Mouse (Mus musculus): Measurements from ENCODE around the gene Cldn14. TPM values are rescaled to one million over a fixed set of nuclear protein-coding genes. Genes with fewer than 3 reads are reported as not detected.
A peak's percentile ranks its signal among the peaks of the same experiment; 100 is the strongest.
"Not testable (repeated sequence)": the region's sequence is repeated elsewhere in the genome, so short reads cannot be mapped to it uniquely, and the experiment has no call there.

Gene Cldn14
- total RNA-seq, 1 experiment from 2014 or later, result not detected

DNA sequence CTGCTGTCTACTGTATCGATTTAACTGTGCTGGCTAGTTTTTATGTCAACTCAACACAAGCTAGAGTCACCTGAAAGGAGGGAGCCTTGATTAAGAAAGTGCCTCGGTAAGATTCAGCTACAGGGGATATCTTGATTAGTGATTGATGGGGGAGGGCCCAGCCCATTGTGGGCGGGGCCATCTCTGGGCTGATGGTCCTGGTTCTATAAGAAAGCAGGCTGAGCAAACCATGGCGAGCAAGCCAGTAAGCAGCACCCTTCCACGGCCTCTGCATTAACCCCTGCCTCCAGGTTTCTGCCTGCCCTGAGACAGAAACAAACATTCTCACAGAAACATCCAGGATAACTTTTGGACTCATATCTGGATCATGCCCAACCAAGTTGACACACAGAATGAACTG, 1.5 kb upstream of the Cldn14 start:
- ATAC-seq (replicated peaks; ENCODE audit: low read depth, poor library complexity, severe bottlenecking), result no peak

DNA sequence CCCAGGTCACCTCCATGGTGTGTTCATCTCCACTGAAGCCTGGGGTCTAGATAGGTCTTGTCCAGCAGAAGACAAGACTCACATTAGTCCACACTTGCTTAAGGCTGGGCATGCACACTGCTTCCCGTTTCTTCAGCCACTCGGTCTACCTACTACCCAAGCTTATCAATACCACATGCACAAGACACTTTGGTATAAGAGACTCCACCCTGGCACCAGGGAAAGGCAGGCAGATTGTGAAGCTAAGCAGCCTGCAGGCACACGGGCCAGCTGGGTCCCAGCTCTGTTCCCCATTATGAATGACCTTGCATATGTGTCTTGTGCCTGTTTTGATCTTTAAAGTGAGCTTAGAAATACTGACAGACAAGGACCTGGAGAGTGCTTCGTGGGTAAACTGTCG, 719 bp upstream of the Cldn14 start:
- peak; percentile 53 for ATAC-seq (replicated peaks; ENCODE audit: low read depth, poor library complexity, severe bottlenecking)

DNA sequence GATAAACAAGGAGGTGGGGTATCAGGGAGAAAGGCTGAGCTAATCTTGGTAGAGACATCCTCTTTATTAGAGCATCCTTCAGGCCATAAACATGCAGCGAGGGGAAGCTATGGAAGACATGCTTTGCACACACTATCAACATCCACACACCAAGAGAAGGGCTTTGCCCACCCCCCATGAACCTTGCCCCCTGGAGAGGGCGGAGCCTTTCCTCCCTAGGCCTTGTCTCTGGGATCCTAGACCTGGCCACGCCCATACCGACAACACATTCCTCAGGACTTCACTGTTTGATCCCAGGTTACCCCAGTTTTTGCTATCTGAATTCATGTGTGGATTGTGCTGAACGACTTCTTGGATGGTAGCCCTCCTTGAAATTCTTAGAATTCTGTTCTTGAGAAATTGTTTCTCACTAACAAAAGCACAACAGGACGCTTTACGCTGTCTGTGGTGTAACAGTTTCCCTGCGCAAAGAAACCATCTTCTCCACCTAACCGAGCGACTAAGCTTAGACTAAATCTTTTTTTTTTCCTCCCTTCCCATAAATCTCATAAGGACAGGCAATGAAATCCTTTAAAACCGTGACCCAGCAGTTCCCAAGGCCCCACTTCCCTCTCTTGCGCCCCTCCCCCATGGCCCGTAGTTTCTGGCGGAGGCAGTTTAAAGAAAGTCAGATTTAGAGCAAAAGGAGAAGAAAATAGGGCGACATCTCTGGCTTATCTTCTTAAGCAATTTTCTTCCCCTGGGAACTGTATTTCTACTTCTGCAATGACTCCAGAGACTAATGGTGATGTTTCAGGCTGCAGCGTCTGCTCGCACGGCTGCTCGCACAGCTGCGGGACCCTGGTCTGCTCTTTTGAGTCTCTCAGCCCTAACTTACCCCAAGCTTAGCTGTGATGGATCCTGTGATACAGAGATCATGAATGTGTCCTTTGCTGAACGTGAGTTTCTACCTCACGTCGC, 1.7 kb downstream of the Cldn14 start:
- ATAC-seq (replicated peaks; ENCODE audit: low read depth, poor library complexity, severe bottlenecking), result no peak

DNA sequence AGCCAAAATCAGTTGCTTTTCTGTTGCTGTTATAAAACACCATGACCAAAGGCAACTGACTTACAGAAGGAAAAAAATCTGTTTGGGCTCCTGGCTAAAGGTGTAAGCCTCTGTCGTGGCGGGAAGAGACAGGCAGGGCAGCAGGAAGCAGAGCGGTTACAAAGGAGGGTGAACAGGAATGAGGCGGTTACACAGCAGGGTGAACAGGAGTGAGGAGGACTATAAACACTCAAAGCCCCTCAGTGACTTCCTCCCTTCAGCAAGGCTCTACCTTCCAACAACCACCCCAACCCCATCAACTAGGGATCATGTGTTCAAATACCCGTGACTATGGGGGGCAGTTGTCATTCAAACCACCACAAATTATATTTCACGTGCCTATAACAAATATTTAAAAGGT, 5.2 kb downstream of the Cldn14 start:
- no peak for ATAC-seq (replicated peaks; ENCODE audit: low read depth, poor library complexity, severe bottlenecking)

DNA sequence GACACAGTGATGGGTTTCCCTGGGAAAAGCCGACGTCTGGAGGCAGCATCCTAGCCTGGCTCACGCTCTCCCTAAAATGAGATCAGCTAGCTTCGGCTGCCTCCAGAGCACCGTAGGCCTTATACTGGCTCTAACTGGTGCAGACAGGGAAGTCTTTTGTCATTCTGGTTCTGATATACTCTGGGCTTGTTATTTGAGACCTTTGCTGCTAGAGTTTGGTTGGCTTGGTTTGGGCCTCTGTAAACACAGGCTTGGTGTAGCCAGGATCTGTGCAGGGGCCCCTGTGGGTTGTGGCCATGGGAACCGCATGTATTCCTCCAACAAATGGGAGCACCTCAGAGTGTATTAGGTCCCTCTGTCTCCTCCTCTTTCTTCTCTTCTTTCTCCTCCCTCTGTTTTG, 7.3 kb downstream of the Cldn14 start:
- no peak for ATAC-seq (replicated peaks; ENCODE audit: low read depth, poor library complexity, severe bottlenecking)

DNA sequence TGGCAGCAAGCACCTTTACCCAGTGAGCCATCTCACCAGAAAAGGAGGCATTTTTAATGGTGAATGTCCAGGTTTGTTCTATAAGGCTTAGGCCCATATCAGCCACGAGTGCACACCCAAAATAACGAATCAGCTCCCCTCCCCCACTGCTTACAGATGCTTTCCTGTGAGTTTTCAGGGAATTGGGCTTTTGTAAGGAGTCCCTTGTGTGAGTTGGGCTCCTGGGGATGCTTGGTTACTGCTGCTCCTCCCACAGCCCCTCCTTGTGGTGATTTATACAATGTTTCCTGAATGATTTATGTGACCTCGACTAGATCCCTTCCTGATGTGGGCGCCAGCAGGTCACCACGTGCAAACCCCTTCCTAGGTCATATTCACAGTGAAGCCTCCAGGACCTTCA, 9.7 kb downstream of the Cldn14 start:
- 0 out of 2 replicates have a peak, but pooled peaks have one; percentile 29 for ATAC-seq (replicated peaks; ENCODE audit: low read depth, poor library complexity, severe bottlenecking)

DNA sequence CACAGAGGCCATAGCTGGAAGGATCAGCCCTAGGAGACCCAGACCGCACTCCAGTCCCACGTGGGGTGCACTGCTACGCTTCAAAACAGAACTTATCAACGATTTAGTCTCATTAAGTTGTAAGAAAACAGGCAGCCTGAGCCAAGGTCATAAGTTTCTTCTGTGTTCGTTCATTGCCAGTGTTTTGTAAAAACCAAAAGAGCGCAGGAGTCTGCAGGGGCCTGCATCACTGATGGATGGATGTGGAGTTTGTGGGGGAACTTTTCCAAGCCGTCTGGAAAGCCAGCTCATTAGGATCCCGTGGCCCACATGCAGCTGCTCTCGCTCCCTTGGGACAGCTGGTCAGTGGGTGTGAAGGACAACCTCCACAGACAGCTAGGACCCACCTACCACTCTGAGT, 25.1 kb downstream of the Cldn14 start:
- no peak for ATAC-seq (replicated peaks; ENCODE audit: low read depth, poor library complexity, severe bottlenecking)

DNA sequence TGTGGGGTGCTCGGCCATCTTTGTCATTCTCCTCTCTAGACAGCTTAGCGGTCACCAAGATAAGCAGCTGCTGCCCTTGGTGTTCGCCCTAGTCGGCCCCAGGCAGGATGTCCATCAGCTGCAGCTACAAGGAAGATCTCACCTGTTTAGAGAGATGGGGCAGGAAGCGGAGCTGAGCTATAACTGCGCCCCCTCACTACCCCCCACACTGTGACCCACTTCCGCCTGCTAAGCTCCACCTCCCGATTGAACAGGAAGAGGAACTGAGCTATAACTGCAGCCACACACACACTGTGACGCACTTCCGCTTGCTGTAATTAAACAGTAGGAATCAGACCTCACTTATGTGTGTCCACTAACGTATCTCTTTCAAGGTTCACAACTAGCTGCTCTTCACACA, 26.3 kb downstream of the Cldn14 start:
- peak; percentile 55 for ATAC-seq (replicated peaks; ENCODE audit: low read depth, poor library complexity, severe bottlenecking)

DNA sequence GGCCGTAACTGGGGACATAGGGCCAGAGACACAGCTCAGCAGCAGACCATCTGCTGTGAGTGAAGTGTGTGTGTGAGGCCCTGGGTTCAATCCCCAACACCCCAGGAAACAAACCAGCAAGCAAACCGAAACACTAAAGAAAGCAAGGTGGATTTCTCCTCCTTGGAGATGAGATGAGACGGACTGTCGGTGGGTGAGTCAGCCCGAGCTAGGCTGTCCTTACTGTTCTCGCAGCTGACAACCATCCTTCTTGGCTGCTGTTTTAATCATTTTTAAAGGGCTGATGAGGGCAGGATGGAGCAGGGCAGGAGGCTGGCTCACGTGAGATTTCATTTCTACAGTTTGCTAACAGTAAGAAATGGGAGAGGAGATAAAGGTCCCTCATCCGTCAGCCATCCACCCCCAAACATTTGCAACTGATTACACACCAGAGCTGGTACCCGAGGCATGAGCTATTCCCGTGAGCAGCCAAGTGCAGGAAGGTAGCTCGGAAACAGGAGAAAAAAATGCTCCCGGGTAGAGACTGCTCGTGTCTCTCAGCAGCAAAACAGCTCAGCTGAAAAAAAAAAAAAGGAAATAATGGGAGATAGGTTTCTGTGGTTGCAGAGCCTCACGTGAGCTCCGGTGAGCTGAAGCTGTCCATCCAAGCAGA, 27.3 kb downstream of the Cldn14 start:
- ATAC-seq (replicated peaks; ENCODE audit: low read depth, poor library complexity, severe bottlenecking), result peak; percentile 22; the same call in 1 of the 2 replicates

DNA sequence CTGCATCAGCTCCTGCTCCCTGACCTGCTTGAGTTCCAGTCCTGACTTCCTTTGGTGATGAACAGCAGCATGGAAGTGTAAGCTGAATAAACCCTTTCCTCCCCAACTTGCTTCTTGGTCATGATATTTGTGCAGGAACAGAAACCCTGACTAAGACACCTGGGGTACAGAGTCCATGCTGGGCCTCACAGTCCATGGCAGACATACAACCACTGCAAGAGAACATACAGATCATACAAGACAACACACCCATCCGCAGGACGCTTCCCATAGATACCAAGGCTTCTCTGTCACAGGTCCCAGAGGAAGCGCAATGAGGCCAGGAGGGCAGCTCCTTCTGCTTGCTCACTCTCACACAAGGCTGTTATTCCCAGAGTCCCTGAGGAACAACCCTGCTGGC, 28.3 kb downstream of the Cldn14 start:
- not testable (repeated sequence) for ATAC-seq (replicated peaks; ENCODE audit: low read depth, poor library complexity, severe bottlenecking)

DNA sequence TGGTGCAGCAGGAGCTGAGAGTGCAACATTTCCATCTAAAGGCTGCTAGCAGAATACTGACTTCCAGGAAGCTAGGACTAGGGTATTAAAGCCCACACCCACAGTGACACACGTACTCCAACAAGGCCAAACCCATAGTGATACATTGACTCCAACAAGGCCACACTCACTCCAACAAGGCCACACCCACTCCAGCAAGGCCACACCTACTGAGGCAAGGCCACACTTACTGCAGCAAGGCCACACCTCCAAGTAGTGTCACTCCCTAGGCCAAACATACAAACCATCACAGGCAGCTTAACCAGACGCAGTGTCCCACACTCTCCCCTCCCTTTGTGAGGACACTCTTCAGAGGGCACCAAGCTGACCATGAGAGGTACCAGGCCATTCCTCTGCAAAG, 29.3 kb downstream of the Cldn14 start:
- ATAC-seq (replicated peaks; ENCODE audit: low read depth, poor library complexity, severe bottlenecking), result no peak

DNA sequence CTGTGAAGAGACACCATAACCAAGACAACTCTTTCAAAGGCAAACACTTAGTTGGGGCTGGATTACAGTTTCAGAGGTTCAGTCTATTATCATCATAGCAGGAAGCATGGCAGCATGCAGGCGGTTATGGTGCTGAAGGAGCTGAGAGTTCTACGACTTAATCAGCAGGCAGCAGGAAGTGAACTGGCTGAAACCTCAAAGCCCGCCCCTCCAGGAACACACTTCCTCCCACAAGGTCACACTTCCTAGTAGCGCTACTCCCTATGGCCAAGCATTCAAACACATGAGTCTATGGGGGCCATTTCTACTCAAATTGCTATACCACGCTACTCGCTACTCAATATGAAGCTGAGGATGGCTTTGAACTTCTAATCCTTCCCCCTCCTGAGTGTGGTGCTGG, 31.1 kb downstream of the Cldn14 start:
- no peak for ATAC-seq (replicated peaks; ENCODE audit: low read depth, poor library complexity, severe bottlenecking)

DNA sequence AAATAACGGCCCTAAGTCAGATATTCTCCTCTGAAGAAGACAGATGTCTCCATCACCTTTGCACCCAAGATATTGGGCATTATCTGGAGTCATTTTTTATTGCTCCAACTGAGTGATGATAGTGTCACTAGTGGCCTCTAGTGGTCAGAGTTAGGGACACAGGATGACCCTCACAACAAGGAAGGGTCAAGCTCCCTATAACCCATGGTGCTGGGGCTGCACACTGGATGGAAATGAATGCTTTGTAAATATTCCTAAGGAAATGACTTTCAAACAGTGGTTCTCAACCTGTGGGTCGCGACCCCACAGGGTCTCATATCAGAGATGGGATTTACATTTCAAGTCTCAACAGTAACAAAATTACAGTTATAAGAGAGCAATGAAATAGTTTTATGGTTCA, 31.7 kb downstream of the Cldn14 start:
- ATAC-seq (replicated peaks; ENCODE audit: low read depth, poor library complexity, severe bottlenecking), result no peak

DNA sequence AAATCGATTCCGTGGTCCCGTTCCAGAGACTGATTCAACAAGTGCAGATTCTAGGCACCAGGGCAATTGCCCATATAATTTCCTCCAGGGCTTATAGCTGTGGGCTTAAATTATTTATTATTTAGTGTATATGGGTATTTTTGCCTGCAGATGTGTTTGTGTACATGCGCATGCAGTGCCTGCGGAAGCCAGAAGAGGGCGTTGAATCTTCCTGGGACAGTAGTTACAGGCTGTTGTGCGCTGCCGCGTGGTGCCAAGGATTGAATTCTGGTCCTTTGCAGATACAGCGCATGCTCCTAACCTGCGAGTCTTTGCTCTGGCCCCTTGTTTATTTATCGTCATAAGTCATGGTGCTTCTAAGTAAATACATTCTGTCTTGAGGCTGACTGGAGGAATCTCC, 33.2 kb downstream of the Cldn14 start:
- no peak for ATAC-seq (replicated peaks; ENCODE audit: low read depth, poor library complexity, severe bottlenecking)

DNA sequence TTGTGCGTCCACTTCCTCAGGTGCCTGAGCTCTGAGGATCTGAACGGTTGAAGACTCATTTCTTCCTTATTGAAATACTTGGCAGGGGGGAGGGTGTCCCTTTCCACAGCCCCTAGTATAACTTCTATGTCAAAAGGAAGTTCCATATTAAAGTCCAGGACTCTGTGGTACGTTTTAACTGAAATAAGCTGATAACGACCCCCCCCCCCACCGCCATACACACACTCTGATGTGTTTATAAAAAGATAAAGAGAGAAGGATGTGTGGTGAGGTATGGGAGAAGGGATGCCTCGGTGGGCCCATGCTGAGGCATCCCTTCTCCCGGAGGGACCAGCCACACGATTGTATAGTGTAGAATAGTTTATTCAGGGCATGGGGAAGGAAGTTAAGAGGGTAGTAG, 34.4 kb downstream of the Cldn14 start:
- peak; percentile 34; the same call in 1 of the 2 replicates for ATAC-seq (replicated peaks; ENCODE audit: low read depth, poor library complexity, severe bottlenecking)

DNA sequence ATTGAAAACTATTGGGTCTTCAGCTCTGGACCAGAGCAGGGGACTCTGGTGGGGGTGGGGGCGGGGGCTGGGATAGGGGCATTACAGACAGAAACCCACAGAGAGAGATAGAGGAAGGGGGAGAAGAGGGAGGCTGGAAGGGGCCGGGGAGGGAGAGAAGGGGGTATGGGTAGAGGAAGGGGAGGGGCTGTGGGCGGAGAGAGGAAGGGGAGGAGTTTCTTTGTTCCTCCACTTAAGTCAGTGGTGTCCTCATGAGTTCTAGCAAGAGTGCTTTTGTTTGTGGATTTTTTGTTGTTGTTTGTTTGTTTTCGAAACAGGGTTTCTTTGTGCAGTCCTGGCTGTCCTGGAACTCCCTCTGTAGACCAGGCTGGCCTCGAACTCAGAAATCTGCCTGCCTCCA, 35.1 kb downstream of the Cldn14 start:
- peak; percentile 77 for ATAC-seq (replicated peaks; ENCODE audit: low read depth, poor library complexity, severe bottlenecking)

DNA sequence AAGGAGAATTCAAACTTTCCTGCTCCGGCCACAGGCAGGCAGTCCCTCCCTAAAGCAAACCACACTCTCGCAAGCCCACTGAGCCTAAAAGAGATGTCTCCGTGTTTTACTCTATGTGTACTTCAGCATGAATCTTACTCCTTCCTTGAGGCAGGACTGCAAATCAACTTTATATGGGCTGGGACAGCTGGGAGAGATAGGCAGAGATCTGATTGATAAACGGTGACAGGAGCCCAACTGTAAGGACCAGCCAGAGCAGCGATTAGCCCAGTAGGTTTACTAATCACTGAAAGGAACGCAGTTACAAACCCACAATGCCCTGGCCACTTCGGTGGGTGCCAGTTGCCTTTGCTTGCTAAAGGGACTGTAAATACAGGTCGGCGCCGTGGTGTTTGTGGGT, 35.5 kb downstream of the Cldn14 start:
- peak; percentile 27 for ATAC-seq (replicated peaks; ENCODE audit: low read depth, poor library complexity, severe bottlenecking)

DNA sequence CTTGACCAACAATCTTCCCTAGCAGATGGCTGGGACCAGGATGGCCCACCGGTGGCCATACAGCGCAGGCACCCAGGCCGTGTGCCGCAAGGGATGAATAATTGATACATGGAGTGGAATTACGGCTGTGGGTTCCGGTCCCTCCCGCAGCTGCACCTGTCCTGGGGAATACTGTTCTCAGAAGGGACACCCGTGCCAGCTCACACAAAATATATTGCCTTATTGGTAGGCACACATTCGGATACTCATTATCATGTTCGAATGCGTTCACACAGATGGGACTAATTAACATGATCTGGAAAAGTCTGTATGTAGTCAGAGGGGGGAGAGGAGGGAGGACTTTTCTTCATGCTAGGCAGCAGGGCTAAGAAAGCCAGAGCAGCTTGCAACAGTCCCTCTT, 37.6 kb downstream of the Cldn14 start:
- no peak for ATAC-seq (replicated peaks; ENCODE audit: low read depth, poor library complexity, severe bottlenecking)

DNA sequence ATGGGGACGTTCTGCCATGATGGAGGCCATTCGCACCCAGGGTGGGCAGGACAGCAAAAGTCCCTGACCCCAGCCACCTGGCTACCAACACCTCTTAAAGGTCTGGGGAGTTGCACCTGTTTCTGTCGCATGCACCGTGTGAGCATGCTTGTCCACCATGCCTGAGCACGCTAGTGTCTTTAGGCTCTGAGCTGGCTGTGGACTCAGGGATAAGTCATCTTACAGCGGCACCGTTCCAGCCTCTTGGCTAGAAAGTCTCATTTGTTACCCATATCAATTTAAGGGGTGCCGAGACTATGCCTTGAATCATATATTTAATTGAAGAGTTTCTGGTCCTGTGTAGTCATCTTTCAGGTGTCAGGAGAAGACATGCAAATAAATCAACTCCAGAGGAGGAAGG, 40.7 kb downstream of the Cldn14 start:
- ATAC-seq (replicated peaks; ENCODE audit: low read depth, poor library complexity, severe bottlenecking), result no peak

DNA sequence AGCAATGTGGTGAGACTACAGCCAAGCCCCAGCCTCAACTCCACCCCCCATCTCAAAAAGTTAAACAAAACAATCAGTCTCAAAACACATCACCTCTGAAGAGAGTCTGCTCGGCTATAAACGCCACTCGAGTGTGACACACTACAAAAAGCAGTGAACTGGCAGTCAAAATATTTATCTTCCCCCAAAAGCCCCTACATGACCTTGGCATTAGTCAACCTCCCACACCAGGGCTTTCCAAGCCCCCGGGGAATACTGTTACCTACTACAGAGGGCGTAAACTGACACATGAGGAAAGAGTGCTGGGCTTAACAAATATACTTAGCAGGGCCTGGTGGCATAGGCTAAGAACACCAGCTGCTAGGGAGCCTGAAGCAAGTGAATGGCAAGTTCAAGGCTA, 46.4 kb downstream of the Cldn14 start:
- no peak for ATAC-seq (replicated peaks; ENCODE audit: low read depth, poor library complexity, severe bottlenecking)

DNA sequence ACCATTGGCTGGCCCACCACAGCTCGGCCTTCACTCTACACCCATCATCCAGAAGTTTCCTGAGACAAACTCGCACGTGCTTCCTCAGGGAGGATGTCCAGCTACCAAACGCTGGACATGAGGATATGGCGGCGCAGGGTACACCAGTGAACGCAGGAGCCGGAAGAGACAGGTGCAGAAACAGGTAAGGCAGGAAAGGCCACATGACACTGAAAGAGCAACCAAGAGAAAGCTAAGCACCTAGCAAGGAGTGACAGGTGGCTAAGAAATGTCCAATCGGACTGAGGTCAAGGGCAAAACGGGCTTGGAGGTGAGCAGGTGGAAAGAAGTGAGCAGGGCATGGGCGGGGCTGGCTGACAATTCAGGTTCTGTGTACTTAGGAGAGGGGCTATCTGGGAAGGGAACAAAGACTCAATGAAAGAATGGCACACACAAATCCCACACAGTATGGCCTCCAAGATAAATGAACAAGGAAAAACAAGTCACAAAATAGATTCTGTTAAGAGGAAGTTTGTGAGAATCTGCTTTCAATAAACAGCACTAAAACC, 47.5 kb downstream of the Cldn14 start:
- no peak for ATAC-seq (replicated peaks; ENCODE audit: low read depth, poor library complexity, severe bottlenecking)
